Mouse (Mus musculus) lung, postnatal 0 days (tissue): ENCODE data around the gene Tbl1xr1. TPM values are rescaled to one million over a fixed set of nuclear protein-coding genes. Genes with fewer than 3 reads are reported as not detected.

Experiments
- ATAC-seq: fragments of 200-750 bp; cut with Nextera tagmentation; 2 replicates; pipeline ENCODE4 v1.8.0; 2017; ENCODE audit warnings: moderate library complexity
- DNase-seq: peaks from one replicate; pipeline ENCODE4 v3.0.0-alpha.2; 2016; ENCODE audit warnings: low spot score
- H3K27ac ChIP-seq: fragments of 300-500 bp; sonication (generic); 2 replicates; pipeline ENCODE4 v1.5.1; 2014; ENCODE audit warnings: antibody characterized with exemption, mild to moderate bottlenecking, low read length, mixed read lengths
- H3K27me3 ChIP-seq: fragments of 300-500 bp; sonication (generic); replicated peaks from 2 replicates; pipeline ENCODE4 v1.6.1; 2014; ENCODE audit warnings: low read length, mixed read lengths; ENCODE audit not compliant: insufficient read depth
- H3K36me3 ChIP-seq: fragments of 300-500 bp; sonication (generic); 2 replicates; pipeline ENCODE4 v1.6.1; 2014; ENCODE audit warnings: low read length, mixed read lengths; ENCODE audit not compliant: insufficient read depth
- H3K4me1 ChIP-seq: fragments of 300-500 bp; sonication (generic); 2 replicates; pipeline ENCODE4 v1.6.1; 2014; ENCODE audit warnings: antibody characterized with exemption, low read depth, low read length, mixed read lengths; ENCODE audit not compliant: insufficient read depth
- H3K4me2 ChIP-seq: fragments of 300-500 bp; sonication (generic); replicated peaks from 2 replicates; pipeline ENCODE4 v1.6.1; 2014; ENCODE audit warnings: low read depth, mild to moderate bottlenecking, low read length, moderate library complexity, mixed read lengths
- H3K4me3 ChIP-seq: fragments of 300-500 bp; sonication (generic); 2 replicates; pipeline ENCODE4 v1.5.1; 2014; ENCODE audit warnings: low read depth, low read length
- H3K9ac ChIP-seq: fragments of 300-500 bp; sonication (generic); replicated peaks from 2 replicates; pipeline ENCODE4 v1.6.1; 2014; ENCODE audit warnings: low read depth, mild to moderate bottlenecking
- H3K9me3 ChIP-seq: fragments of 300-500 bp; sonication (generic); 2 replicates; pipeline ENCODE4 v1.6.1; 2016; ENCODE audit warnings: low read length, mixed read lengths
- CTCF ChIP-seq: IDR thresholded peaks from 2 replicates; pipeline ENCODE4 v1.5.1; 2016; ENCODE audit warnings: antibody characterized with exemption, mild to moderate bottlenecking
- EP300 ChIP-seq: IDR thresholded peaks from 2 replicates; pipeline ENCODE4 v1.6.1; 2016; ENCODE audit warnings: antibody characterized with exemption, mild to moderate bottlenecking, control low read depth
- WGBS: fragments of 180-500 bp; shearing (Covaris S2); extraction: QIAGEN DNeasy Blood & Tissue Kit; methylation state at CpG from one replicate; pipeline ENCODE4 v1.1.7; 2014; 5-methylcytosine and 5-hydroxymethylcytosine counted together
- polyA plus RNA-seq: library from polyadenylated mRNA; unstranded; fragments of >200 nt; fragmentation: Nextera tagmentation; extraction: Ambion mirVana; gene quantifications from 2 replicates; pipeline ENCODE4 v1.2.1, GENCODE M21; 2015

Gene Tbl1xr1
- polyA plus RNA-seq, 1 experiment from 2014 or later: 9.6 TPM

DNA sequence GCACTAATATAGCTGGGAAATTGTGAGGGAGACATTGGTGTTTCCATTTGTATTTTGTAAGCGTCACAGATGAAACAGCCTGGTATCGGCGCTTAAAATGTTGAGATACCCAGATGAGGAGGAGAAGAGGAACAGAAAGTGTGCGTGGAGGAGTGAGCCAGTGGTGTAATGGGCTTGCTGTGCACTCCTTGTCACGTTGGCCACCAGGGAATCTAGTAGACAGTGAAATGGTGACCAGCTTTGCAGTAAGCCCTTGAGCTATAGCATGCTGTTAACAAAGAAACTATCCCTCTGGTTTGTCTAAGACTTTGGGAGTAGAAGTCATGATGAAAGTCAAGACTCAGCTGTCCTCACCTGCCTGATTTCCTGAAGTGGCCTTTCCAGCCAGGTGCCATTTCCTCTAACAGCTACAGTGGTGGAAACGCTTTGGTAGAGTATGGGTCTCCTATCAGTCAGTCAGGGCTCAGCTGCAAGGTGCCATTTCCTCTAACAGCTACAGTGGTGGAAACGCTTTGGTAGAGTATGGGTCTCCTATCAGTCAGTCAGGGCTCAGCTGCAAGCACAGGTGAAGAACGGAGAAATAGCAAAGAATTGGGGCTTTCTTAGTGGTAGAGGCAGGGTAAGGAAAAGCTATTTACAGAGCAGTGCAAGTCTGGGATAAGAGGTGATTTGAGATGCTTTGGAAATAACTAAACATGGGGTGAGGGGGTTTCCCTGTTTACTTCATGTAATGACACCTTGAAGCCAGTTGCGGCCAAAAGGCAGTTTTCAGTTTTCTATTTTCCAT lies 61.5 kb downstream of the Tbl1xr1 start:
- H3K9ac ChIP-seq: no peak overlapping the region
- no peaks in the 10 kb centered on the region for H3K9me3 ChIP-seq
- DNase-seq: no peak
- no peaks in the 10 kb centered on the region for H3K27me3 ChIP-seq
- no peak for ATAC-seq
- no peak overlapping the region for H3K4me2 ChIP-seq
- no peaks in the 10 kb centered on the region for H3K4me1 ChIP-seq
- H3K27ac ChIP-seq: no peak overlapping the region
- H3K4me3 ChIP-seq: no peak overlapping the region
- no peaks in the 10 kb centered on the region for H3K36me3 ChIP-seq
- TF ChIP-seq EP300 (no peak), CTCF (no peak)
- 81% methylated on average over 9 of the region's 9 CpGs for WGBS

DNA sequence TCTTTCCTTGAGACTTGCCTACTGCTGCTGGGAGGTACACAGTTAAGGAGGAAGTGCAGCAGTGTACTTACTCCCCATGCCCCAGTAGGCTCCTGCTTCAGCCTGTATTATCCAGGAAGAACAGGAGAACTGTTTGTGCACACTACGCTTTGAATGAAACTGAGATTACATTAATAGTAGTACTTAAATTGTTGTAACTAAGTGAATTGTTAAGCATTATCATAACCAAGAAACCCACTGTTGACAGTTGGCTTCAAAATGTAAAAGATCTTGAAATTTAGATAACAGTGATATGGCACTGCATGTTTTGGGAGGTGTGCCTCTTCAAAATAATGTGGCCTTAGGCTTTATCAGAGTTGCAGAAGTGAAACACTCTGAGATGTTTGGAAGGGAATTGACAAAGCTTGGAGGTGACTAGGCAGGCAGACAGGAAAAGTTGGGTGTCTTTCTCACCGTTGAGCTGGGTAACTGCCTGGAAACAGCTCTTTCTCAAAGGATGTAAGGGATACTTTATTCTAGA lies 62.2 kb downstream of the Tbl1xr1 start:
- H3K9me3 ChIP-seq: no peaks in the 10 kb centered on the region
- no peak overlapping the region for H3K27ac ChIP-seq
- H3K9ac ChIP-seq: no peak overlapping the region
- TF ChIP-seq EP300 (no peak), CTCF (no peak)
- no peak overlapping the region for H3K4me3 ChIP-seq
- H3K4me2 ChIP-seq: no peak overlapping the region
- ATAC-seq (no peak), DNase-seq (no peak)
- no peaks in the 10 kb centered on the region for H3K27me3 ChIP-seq
- H3K4me1 ChIP-seq: no peaks in the 10 kb centered on the region
- 44% methylated on average over 2 of the region's 2 CpGs for WGBS
- H3K36me3 ChIP-seq: no peaks in the 10 kb centered on the region

DNA sequence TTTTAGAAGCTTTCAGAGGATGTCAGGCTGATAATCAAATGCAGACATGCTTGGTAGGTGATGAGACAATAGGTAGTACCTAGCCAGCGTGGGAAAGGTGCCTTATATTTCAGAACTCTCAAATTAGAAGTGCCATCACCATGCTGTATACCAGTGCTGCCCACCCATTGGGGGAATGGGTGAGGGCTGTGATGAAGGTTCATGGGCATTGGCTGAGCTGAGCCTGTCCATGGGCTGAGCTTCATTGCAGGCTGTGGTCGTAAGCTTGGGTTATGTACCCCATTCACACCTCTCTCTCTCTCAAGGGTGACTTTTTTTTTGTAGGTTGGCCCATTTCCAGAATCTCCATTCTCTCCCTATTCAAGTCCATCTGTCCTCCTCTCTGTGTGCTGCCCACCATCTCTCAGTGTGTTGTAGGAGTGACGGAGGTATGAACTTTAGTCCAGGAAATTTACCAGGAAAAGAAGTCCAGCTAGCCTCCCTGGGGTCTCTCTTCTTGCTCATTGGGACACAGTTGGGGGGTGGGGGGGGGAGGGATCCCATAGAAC lies 63.7 kb downstream of the Tbl1xr1 start:
- no peaks in the 10 kb centered on the region for H3K27me3 ChIP-seq
- no peak for ATAC-seq
- no peaks in the 10 kb centered on the region for H3K36me3 ChIP-seq
- no peak overlapping the region for H3K9ac ChIP-seq
- H3K4me3 ChIP-seq: no peak overlapping the region
- no peak overlapping the region for H3K4me2 ChIP-seq
- no peaks in the 10 kb centered on the region for H3K4me1 ChIP-seq
- DNase-seq: no peak
- H3K27ac ChIP-seq: no peak overlapping the region
- TF ChIP-seq EP300: no peak
- no peak for TF ChIP-seq CTCF
- H3K9me3 ChIP-seq: no peaks in the 10 kb centered on the region
- WGBS: 78% methylated on average over 3 of the region's 3 CpGs

DNA sequence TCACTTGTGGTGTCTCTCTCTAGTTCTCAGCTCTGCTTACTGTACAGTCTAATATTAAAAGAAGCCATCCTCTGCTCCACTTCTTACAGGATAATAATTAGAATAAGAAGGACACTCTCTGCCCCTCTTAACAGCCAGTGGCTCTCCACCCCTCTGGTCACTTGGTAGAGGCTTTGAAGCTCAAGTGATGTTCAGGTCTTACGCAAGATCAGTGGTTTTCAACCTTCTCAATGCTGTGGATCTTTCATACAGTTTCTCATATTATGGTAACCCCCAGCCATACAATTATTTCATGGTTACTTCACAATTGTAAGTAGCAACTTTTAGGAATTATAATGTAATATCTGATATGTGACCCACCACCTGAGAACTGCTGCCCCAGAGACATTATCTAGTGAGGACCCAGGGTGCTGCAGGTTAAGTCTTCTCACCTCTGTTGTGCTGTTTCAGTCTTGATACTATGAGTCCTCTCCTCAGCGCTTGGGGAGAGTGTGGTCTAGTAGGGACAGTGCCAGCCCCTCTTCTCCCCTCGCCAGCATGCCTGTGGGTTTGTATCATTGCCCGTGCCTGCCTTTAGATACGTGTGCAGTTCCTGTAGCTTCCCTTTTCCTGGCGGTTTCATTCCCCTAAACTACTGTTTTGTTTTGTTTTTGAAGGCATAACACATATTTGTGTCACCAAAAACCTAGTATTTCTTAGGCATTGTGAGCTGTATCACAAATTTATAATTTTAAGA lies 65.7 kb downstream of the Tbl1xr1 start:
- no peak overlapping the region for H3K4me3 ChIP-seq
- H3K9ac ChIP-seq: no peak overlapping the region
- no peak overlapping the region for H3K27ac ChIP-seq
- no peaks in the 10 kb centered on the region for H3K4me1 ChIP-seq
- no peaks in the 10 kb centered on the region for H3K36me3 ChIP-seq
- no peaks in the 10 kb centered on the region for H3K27me3 ChIP-seq
- TF ChIP-seq CTCF (no peak), EP300 (no peak)
- no peaks in the 10 kb centered on the region for H3K9me3 ChIP-seq
- no peak overlapping the region for H3K4me2 ChIP-seq
- 80% methylated on average over 6 of the region's 6 CpGs for WGBS
- DNase-seq (no peak), ATAC-seq (no peak)

DNA sequence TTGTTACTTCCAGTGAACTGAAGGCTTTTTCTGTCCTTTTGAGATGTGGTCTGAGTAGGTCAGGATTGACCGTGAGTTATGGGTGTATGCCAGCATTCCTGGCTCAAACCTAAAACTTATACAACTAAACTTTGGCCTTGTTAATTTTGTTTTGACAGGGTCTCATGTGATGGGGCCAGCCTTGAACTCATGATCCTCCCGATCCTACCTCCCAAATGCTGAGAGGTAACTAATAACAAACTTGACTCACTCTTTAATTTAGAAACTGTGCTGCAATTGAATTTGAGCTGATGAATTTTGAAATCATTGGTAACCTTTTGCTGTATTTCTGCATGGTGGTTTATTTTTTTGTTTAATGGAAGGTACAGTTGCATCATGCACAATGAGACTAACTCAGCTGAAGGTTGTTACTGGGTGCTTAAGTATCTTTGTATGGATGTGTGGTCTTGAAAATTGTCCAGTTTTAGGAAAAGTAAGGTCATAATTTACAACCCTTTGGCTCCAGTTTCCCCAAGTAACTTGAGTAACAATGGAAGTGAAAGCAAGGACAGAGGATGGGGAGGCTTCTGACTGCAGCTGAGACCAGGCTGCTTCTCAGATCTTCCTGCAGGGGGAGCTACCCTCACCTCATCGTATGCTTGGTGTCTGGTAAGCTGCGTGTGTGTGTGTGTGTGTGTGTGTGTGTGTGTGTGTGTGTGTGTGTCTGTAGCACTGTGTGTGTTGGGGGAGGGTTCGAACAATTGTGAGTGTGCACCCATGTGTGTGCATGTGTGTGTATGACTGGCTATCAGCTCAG lies 66.6 kb downstream of the Tbl1xr1 start:
- DNase-seq (peak; percentile 41), ATAC-seq (no peak)
- no peak overlapping the region for H3K4me3 ChIP-seq

More for the DNA sequence above, 66.6 kb downstream of the Tbl1xr1 start:
- Histone ChIP-seq H3K27me3 (no peaks in the 10 kb centered on the region), H3K4me2 (no peak overlapping the region), H3K4me1 (no peaks in the 10 kb centered on the region), H3K9me3 (no peaks in the 10 kb centered on the region), H3K27ac (no peak overlapping the region), H3K36me3 (no peaks in the 10 kb centered on the region), H3K9ac (no peak overlapping the region)
- 71% methylated on average over 5 of the region's 5 CpGs for WGBS
- TF ChIP-seq CTCF (peak; percentile 74), EP300 (no peak)
